Mouse (Mus musculus): ENCODE data around the gene Tcp11l2. TPM values are rescaled to one million over a fixed set of nuclear protein-coding genes. Genes with fewer than 3 reads are reported as not detected.

The Tcp11l2 gene
- total and polyA plus RNA-seq, 2 experiments from 2014 or later: 11.2 to 18.9 TPM

DNA sequence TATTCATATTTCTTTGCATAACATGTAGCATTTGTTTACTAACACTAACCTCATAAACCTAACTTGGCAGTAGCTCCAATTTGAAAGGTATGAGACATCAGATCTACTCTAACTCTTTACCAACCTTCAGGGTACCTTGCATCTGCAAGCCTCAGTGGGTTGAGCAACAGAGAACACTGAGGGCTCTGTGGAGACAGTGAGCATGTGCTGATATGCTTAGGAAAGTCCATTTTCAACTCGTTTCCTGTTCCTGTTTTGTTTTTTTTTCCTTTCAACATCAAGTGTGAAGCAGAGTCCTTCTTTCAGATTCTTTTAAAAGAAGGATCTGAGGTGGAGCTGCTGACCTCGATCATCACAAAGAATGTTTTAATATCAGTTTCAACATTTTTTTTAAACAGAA, 20.3 kb upstream of the Tcp11l2 start:
- H3K36me3 ChIP-seq (ENCODE audit: insufficient read depth, low read length): no peaks in the 10 kb centered on the region
- no peak for TF ChIP-seq CTCF (IDR thresholded peaks at IDR 0.05; ENCODE audit: low read depth)
- H3K27me3 ChIP-seq (ENCODE audit: insufficient read depth, low read length): no peaks in the 10 kb centered on the region
- WGBS: 76% methylated on average over 2 of the region's 2 CpGs
- DNase-seq (ENCODE audit: low spot score) (no peak), ATAC-seq (no peak)
- no peak overlapping the region for H3K27ac ChIP-seq
- 0 out of 2 replicates have a peak, but pooled peaks cover 3% of the 10 kb centered on the region for H3K9me3 ChIP-seq (ENCODE audit: low read length)
- H3K9ac ChIP-seq (replicated peaks; ENCODE audit: low read length): no peak overlapping the region
- H3K4me1 ChIP-seq (ENCODE audit: insufficient read depth, low read length): no peaks in the 10 kb centered on the region
- H3K4me3 ChIP-seq (ENCODE audit: low read length): no peak overlapping the region
- no peak overlapping the region for H3K4me2 ChIP-seq (ENCODE audit: low read depth, low read length)

DNA sequence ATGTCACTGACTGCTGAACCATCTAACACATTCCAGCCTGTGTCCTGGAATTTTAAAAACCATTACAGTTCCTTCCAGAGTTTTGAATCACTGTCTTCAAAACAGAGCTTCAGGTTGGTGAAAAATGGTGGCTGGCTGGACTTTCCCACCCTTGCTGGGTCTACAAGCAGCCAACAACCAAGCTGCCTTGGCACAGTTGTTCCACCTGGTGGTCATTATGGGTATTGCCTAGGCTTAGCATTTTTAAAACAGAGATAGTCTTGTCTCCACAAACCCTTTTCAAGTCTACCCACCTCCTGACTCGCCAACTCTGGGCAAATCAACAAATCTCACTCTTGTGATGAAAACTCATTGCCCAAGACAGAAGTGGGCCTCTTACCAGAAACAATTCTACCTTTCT, 17.9 kb upstream of the Tcp11l2 start:
- 94% methylated on average over 1 of the region's 1 CpGs for WGBS
- TF ChIP-seq CTCF (IDR thresholded peaks at IDR 0.05; ENCODE audit: low read depth): peak; percentile 57

DNA sequence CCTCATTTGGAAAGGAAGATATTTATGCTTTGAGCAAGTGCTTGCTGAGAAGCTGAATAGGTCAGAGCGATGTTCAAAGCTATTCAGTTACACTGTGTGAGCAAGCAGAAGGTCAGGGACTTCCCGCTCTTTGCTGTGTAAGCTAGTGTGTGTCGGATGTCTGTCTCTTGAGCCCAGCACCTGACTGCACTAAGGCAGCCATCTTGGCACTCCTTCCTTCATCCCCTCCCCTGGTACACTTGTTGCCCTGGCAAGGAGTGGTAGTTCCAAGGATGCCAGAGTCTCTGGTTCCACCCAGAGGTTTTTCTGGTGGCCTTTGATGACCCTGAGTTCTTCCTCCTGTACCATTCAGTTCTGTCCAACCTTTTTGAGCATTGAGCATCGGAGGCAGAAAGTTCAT, 16.4 kb upstream of the Tcp11l2 start:
- no peaks in the 10 kb centered on the region for H3K27me3 ChIP-seq (ENCODE audit: insufficient read depth, low read length)
- H3K9ac ChIP-seq (replicated peaks; ENCODE audit: low read length): no peak overlapping the region
- no peak overlapping the region for H3K27ac ChIP-seq
- ATAC-seq: no peak
- no peak for DNase-seq (ENCODE audit: low spot score)
- no peak overlapping the region for H3K4me2 ChIP-seq (ENCODE audit: low read depth, low read length)
- no peak overlapping the region for H3K4me3 ChIP-seq (ENCODE audit: low read length)
- H3K36me3 ChIP-seq (ENCODE audit: insufficient read depth, low read length): no peaks in the 10 kb centered on the region
- TF ChIP-seq CTCF (IDR thresholded peaks at IDR 0.05; ENCODE audit: low read depth): no peak
- H3K4me1 ChIP-seq (ENCODE audit: insufficient read depth, low read length): no peaks in the 10 kb centered on the region
- H3K9me3 ChIP-seq (ENCODE audit: low read length): 0 out of 2 replicates have a peak, but pooled peaks cover 3% of the 10 kb centered on the region
- WGBS: 92% methylated on average over 4 of the region's 4 CpGs

More for the DNA sequence above, 17.9 kb upstream of the Tcp11l2 start:
- no peaks in the 10 kb centered on the region for H3K27me3 ChIP-seq (ENCODE audit: insufficient read depth, low read length)
- no peak overlapping the region for H3K27ac ChIP-seq
- no peak overlapping the region for H3K4me3 ChIP-seq (ENCODE audit: low read length)
- DNase-seq (ENCODE audit: low spot score) (no peak), ATAC-seq (no peak)
- 0 out of 2 replicates have a peak, but pooled peaks cover 3% of the 10 kb centered on the region for H3K9me3 ChIP-seq (ENCODE audit: low read length)
- H3K9ac ChIP-seq (replicated peaks; ENCODE audit: low read length): no peak overlapping the region
- H3K4me2 ChIP-seq (ENCODE audit: low read depth, low read length): no peak overlapping the region
- H3K4me1 ChIP-seq (ENCODE audit: insufficient read depth, low read length): no peaks in the 10 kb centered on the region
- H3K36me3 ChIP-seq (ENCODE audit: insufficient read depth, low read length): no peaks in the 10 kb centered on the region

DNA sequence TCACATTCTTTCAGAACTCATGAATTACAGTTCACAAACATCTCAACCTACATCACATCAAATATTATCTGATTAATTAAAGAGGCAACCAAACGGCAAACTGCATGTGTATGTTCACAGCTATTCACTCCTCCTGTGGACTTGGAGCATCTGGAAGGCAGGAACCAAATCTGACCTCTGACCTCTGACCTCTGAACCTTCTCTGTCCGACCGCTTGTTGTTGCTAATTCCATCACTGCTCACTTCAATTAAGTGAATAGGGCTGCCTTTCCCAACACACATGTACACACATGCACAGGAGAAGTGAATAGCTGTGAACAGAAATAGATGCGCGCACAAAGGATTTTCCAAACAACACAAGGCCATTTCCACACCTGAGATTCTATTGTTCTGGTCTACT, 14.3 kb upstream of the Tcp11l2 start:
- Histone ChIP-seq H3K4me1 (ENCODE audit: insufficient read depth, low read length) (no peaks in the 10 kb centered on the region), H3K27me3 (ENCODE audit: insufficient read depth, low read length) (no peaks in the 10 kb centered on the region), H3K9ac (replicated peaks; ENCODE audit: low read length) (no peak overlapping the region), H3K4me3 (ENCODE audit: low read length) (no peak overlapping the region), H3K36me3 (ENCODE audit: insufficient read depth, low read length) (no peaks in the 10 kb centered on the region), H3K9me3 (ENCODE audit: low read length) (0 out of 2 replicates have a peak, but pooled peaks cover 3% of the 10 kb centered on the region), H3K27ac (no peak overlapping the region), H3K4me2 (ENCODE audit: low read depth, low read length) (no peak overlapping the region)
- 63% methylated on average over 5 of the region's 5 CpGs for WGBS
- DNase-seq (ENCODE audit: low spot score): no peak
- TF ChIP-seq CTCF (IDR thresholded peaks at IDR 0.05; ENCODE audit: low read depth): no peak
- ATAC-seq: no peak

DNA sequence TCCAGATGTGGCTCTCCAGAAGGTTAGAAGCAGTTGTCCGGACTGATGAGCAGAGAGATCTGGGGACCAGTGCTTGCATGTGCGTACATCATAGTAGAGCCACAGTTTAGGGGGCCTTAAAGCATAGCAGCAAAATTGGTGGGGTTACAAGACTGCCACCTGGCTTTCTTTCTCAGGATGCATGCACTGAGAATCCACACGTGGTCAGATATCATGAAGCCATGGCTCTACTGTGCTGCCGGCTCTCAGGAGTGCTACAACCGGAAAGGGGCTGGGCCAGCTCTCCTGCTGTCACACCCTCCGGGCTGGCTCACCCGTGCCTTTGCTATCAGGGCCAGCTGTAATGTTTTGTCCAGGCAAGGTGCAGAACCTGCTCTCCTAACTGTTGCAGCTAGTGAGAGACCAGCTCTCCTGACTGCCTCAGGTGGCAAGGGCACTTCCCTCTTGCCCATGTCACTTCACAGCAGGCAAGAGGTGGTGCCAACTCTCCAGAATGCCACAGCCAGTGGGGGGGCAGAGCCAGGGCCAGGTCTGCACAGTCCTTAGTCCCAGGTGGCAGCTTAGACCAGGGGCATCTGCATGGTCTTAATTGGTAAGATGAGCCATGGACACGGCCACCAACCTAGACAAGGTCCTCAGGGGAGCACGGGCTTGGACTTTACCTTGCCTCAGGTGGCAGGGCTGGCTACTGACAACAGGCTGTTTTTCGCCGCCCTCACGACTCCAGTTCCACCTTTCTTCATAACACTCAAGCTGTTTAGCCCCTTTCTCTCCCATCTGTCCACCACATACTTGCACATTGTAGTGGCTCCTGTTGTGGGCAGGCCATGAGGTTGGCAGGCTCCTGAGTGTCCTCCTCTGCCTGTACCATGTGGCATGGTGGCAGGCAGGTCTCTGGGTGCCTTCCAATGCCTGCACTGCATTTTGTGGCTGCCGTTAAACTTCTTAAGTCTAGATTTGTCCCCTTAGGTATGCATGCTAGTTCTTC, 13.6 kb upstream of the Tcp11l2 start:
- Histone ChIP-seq H3K4me3 (ENCODE audit: low read length) (no peak overlapping the region), H3K9me3 (ENCODE audit: low read length) (0 out of 2 replicates have a peak, but pooled peaks cover 3% of the 10 kb centered on the region), H3K36me3 (ENCODE audit: insufficient read depth, low read length) (no peaks in the 10 kb centered on the region), H3K4me2 (ENCODE audit: low read depth, low read length) (no peak overlapping the region), H3K27ac (no peak overlapping the region), H3K9ac (replicated peaks; ENCODE audit: low read length) (no peak overlapping the region), H3K27me3 (ENCODE audit: insufficient read depth, low read length) (no peaks in the 10 kb centered on the region), H3K4me1 (ENCODE audit: insufficient read depth, low read length) (no peaks in the 10 kb centered on the region)
- ATAC-seq (0 out of 2 replicates have a peak, but pooled peaks have one; percentile 43), DNase-seq (ENCODE audit: low spot score) (peak; percentile 30)
- WGBS: 65% methylated on average over 13 of the region's 13 CpGs
- peak; percentile 45 for TF ChIP-seq CTCF (IDR thresholded peaks at IDR 0.05; ENCODE audit: low read depth)

DNA sequence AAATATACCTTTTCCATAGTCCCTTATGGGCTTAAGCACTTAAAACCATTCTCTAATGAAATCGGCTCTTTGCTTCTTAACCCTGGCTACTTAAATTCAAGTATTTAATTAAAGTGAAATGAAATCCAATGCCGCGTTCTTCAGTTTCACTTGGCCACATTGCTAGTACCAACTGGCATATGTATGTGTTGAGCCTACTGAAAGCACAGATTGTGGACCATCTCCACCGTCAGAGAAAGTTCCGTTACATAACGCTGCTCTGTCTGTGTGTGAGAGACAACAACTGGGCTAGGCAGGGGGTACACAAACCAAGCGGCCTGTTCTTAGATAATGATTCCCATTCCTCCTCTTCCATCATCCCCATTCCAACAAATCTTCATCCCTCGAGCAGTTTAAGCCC, 12.0 kb upstream of the Tcp11l2 start:
- Histone ChIP-seq H3K4me2 (ENCODE audit: low read depth, low read length) (no peak overlapping the region), H3K4me3 (ENCODE audit: low read length) (no peak overlapping the region), H3K9ac (replicated peaks; ENCODE audit: low read length) (no peak overlapping the region), H3K36me3 (ENCODE audit: insufficient read depth, low read length) (no peaks in the 10 kb centered on the region), H3K4me1 (ENCODE audit: insufficient read depth, low read length) (no peaks in the 10 kb centered on the region), H3K27ac (no peak overlapping the region), H3K27me3 (ENCODE audit: insufficient read depth, low read length) (no peaks in the 10 kb centered on the region), H3K9me3 (ENCODE audit: low read length) (no peaks in the 10 kb centered on the region)
- DNase-seq (ENCODE audit: low spot score) (no peak), ATAC-seq (no peak)
- WGBS: 82% methylated on average over 8 of the region's 8 CpGs
- no peak for TF ChIP-seq CTCF (IDR thresholded peaks at IDR 0.05; ENCODE audit: low read depth)
